Mouse (Mus musculus) lung, adult 2 months (tissue): ENCODE results near the gene Gm36864.

ENCODE experiments used
- CTCF ChIP-seq: fragments of 200-500 bp; IDR thresholded peaks from 2 replicates; pipeline ENCODE4 v1.5.1; 2011; ENCODE audit warnings: mild to moderate bottlenecking, low read length, control low read depth; ENCODE audit not compliant: insufficient read depth
- POLR2A ChIP-seq: fragments of 200-500 bp; IDR thresholded peaks from 2 replicates; pipeline ENCODE4 v1.6.1; 2011; ENCODE audit warnings: low read depth, mild to moderate bottlenecking, control low read depth, low read length, borderline replicate concordance; ENCODE audit errors: extremely low read depth

DNA sequence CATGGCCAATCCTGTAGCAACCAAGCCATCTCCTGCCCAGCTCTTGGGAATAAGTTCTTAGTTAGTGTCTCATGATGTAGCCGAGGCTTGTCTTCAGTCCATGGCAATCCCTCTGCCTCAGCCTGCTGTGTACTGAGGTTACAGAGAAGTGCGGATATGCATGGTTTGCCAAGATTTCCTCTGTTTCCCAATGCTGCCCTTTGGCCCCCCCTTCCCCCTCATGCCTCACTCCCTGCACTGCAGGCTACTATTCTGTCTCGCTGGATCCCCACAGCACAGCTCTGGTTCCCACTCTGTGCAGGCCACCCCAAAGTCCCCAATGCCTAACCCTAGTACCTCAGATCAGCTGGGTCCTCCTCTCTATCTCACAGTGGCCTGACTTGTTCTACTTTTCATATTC, 27.7 kb upstream of the Gm36864 start:
- TF ChIP-seq POLR2A, result no peak
- TF ChIP-seq CTCF, result no peak
